Mouse (Mus musculus) megakaryocyte-erythroid progenitor cell, adult 5-6 weeks (primary cell): Measurements from ENCODE around the gene Olfr467. TPM values are rescaled to one million over a fixed set of nuclear protein-coding genes. Genes with fewer than 3 reads are reported as not detected.
A peak's percentile ranks its signal among the peaks of the same experiment; 100 is the strongest.
"Not testable (repeated sequence)": the region's sequence is repeated elsewhere in the genome, so short reads cannot be mapped to it uniquely, and the experiment has no call there.

Experiments used
- ATAC-seq: replicated peaks from 2 replicates; pipeline ENCODE4 v1.8.0; 2016; ENCODE audit warnings: mild to moderate bottlenecking, inconsistent platforms; ENCODE audit not compliant: severe bottlenecking, poor library complexity, low FRiP score, low TSS enrichment
- total RNA-seq, 2 experiments: library from RNA; stranded (forward) in 1 of 2; stranded (reverse) in 1 of 2; fragments of 200-1000, 215-1000 nt in 1 of 2; fragments of >200 nt in 1 of 2; fragmentation: Nextera tagmentation in 1 of 2; gene quantifications; 2 replicates each; pipeline ENCODE4 v1.2.3; 2014 to 2017

Gene Olfr467
- total RNA-seq (2014; fragmentation: Nextera tagmentation) = not detected in 2 replicates
- total RNA-seq (2017) = not detected in 2 replicates

DNA sequence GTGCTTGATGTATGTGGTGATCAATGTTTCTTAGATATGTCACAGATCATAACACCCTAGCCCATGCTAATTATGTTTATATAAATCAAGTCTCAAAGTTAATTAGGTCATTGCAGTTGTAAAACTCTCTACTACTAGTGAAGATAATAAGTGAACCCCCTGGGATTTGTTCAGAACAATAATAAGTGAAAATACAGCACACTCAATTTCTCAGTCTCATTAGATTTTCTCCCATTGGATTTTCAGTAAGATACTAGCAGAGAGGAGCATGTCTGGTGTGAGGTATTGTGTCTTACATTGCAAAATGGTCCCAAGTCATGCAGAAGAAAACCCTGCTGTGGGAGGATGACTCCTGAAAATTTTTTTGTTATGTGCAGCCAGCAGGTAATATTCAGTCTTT lies at the start of gene Olfr467:
Gene Olfr467, plus strand, starts transcription at position 301 of the 400 bp plus-strand sequence.
- ATAC-seq = no peak

DNA sequence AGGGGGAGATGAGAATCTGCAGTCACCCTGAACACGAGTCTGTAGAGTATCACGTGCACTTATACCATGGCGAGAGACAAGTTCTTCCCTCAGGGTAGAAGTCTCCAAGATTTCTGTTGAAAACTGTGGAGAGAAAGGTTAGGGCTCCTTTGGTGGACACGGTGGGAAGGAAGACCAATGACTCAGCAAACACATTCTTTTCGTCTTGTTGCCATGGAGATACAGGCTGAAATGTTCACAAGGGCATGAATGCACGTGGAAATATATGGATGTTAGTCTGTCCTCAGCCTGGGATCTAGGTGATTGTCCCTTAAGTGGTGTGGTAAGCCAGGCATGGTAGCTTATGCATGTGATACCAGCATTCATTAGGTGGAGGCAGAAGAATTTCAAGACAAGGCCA lies 41.3 kb upstream of the Olfr467 start:
- ATAC-seq = no peak

GRCm38 (mm10) chr7:107778216-107778615 lies 33.8 kb upstream of the Olfr467 start:
- ATAC-seq = no peak

DNA sequence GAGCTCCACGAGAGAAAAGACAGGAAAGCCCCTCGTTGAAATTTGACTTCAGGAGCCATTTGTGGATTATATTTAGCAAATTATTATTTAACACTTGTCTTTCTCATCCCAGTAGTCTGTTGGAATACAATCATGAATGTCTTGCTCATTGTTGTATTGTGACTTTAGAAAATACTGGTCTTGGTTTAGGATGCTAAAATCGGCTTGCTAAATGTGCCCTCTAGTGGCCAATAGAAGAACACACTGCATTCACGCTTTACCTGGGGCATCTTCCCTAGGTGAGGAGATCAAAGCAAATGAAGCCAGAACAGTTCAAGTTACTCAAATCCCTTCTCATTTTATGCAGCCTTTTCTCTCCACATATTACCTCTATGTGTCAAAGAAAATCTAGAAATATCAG lies 32.5 kb upstream of the Olfr467 start:
- no peak; the same call in 1 of the 2 replicates for ATAC-seq

DNA sequence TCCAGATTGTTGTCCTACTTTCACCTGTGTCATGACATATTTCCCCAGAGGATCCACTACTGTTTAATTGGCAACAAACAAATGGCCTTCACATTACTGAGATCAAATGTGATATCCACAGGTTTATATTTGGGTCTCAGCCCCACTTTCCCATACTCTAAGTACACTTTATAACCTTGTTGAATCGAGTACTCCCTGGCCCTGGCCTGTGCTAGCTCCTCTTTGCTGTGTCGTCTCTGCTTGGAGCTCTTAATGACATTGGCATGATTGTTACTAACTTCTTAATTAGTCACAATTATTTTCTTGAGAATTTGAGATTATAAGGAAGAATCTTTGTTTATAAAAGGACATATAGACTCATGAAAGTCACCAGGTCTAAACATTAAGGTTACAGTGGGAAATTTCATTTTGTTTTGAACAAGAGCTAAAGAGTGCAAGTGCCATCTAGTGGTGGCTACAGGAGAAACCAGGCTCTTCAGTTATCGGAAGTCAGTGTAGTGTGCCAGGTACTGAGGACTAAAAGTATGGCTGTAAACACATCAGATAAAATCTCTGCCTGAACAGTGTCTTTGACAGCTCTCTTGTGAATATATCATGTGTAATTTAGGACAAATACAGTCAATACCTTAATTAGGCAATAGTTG lies 24.0 kb upstream of the Olfr467 start:
- ATAC-seq = peak; percentile 80

GRCm38 (mm10) chr7:107796500-107796899 lies 15.6 kb upstream of the Olfr467 start:
- no peak for ATAC-seq

GRCm38 (mm10) chr7:107801108-107801507 lies 11.0 kb upstream of the Olfr467 start, which contains the start of gene Ovch2:
TSS of gene Ovch2 (minus strand) at chr7:107801208.
- no peak for ATAC-seq

DNA sequence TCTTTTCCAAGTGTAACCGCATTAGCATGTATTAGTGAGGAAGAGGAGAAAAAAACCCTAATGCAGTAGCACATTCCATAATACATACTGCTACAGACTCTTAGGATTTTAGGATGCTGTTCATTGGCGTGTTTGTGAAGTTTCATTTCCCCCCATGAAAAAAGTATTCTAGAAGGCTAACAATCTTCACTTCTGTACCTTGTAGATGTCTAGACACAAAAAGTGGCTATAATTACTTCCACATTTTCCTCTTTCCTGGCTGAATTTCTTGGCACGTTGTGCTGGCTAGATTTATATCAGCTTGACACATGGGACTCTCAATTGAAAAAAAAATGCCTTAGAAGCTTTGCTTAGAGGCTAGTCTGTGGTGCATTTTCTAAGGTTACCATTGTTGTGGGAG lies 9.9 kb upstream of the Olfr467 start:
- no peak for ATAC-seq

GRCm38 (mm10) chr7:107819442-107819841 lies 7.4 kb downstream of the Olfr467 start:
- no peak for ATAC-seq

GRCm38 (mm10) chr7:107823867-107824266 lies 11.8 kb downstream of the Olfr467 start:
- ATAC-seq = not testable (repeated sequence)

- ATAC-seq = not testable (repeated sequence)
Measured at GRCm38 (mm10) chr7:107825441-107825840, 13.4 kb downstream of the Olfr467 start, which contains the start of gene Olfr469. TSS of gene Olfr469 (minus strand) at chr7:107825541.

DNA sequence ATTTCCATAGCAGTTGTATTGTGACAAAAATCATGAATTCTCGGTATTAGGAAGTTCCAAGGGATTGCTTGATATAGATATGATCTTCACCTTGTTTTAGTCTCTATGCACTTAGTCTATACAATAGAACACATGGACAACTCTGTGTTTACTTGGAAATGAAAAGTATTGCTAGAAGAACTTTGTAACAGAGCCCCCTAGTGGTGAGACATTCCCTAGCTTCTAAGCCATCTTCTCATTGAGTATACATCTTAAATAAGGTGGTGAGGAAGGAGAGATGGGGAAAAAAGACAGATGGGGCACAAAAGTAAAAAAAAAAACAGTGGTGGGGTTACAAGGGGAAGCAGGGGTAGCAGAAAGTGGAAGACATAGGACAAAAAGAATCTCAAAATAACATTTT lies 29.7 kb downstream of the Olfr467 start:
- no peak for ATAC-seq

DNA sequence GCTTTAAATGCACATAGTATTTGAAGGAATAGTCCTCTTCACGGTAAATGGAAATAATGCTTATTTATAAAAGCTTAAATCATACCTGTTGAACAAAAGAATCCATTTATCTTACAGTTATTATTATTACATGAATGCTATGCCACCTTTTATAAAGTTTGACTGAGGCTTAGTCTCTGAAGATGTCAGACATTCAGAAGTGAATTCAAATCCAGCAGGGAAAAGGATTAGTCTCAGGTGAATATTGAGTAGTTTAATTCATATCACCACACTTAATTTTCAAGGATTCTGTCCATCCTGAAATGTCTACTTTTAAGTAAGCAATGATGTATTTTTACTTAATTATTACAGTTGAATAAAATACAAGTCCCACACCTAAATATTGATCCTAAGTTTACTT lies 35.3 kb downstream of the Olfr467 start, which contains the start of gene Olfr470:
Gene Olfr470, minus strand, starts transcription at position 101 of the 400 bp plus-strand sequence.
- not testable (repeated sequence) for ATAC-seq

Other genes with a start within 250 kb of the Olfr467 start
- not detected in 2 replicates for gene Olfml1, start 244.8 kb upstream of the Olfr467 start, total RNA-seq (2014; fragmentation: Nextera tagmentation)
- gene Olfml1, start 244.8 kb upstream of the Olfr467 start, total RNA-seq (2017) = not detected in 2 replicates
- gene Ppfibp2, start 217.1 kb upstream of the Olfr467 start, total RNA-seq (2014; fragmentation: Nextera tagmentation) = 0.66 and 1.5 TPM in 2 replicates
- gene Ppfibp2, start 217.1 kb upstream of the Olfr467 start, total RNA-seq (2017) = 1.0 and 3.6 TPM in 2 replicates
- not detected in 2 replicates for gene 5330417H12Rik, start 187.1 kb upstream of the Olfr467 start, total RNA-seq (2014; fragmentation: Nextera tagmentation)
- gene 5330417H12Rik, start 187.1 kb upstream of the Olfr467 start, total RNA-seq (2017) = not detected in 2 replicates
- not detected in 2 replicates for gene Cyb5r2, start 54.2 kb upstream of the Olfr467 start, total RNA-seq (2014; fragmentation: Nextera tagmentation)
- gene Cyb5r2, start 54.2 kb upstream of the Olfr467 start, total RNA-seq (2017) = not detected in 2 replicates
- not detected in 2 replicates for gene Ovch2, start 11.1 kb upstream of the Olfr467 start, total RNA-seq (2014; fragmentation: Nextera tagmentation)
- gene Ovch2, start 11.1 kb upstream of the Olfr467 start, total RNA-seq (2017) = not detected in 2 replicates
- gene Olfr469, start 13.3 kb downstream of the Olfr467 start, total RNA-seq (2014; fragmentation: Nextera tagmentation) = not detected in 2 replicates
- gene Olfr469, start 13.3 kb downstream of the Olfr467 start, total RNA-seq (2017) = not detected in 2 replicates
- gene Olfr470, start 35.2 kb downstream of the Olfr467 start, total RNA-seq (2014; fragmentation: Nextera tagmentation) = not detected in 2 replicates
- gene Olfr470, start 35.2 kb downstream of the Olfr467 start, total RNA-seq (2017) = not detected in 2 replicates
- gene Olfr472, start 85.6 kb downstream of the Olfr467 start, total RNA-seq (2014; fragmentation: Nextera tagmentation) = not detected in 2 replicates
- not detected in 2 replicates for gene Olfr472, start 85.6 kb downstream of the Olfr467 start, total RNA-seq (2017)
- not detected in 2 replicates for gene Olfr473, start 118.2 kb downstream of the Olfr467 start, total RNA-seq (2014; fragmentation: Nextera tagmentation)
- not detected in 2 replicates for gene Olfr473, start 118.2 kb downstream of the Olfr467 start, total RNA-seq (2017)
- gene Olfr474, start 142.4 kb downstream of the Olfr467 start, total RNA-seq (2014; fragmentation: Nextera tagmentation) = not detected in 2 replicates
- gene Olfr474, start 142.4 kb downstream of the Olfr467 start, total RNA-seq (2017) = not detected in 2 replicates
- not detected in 2 replicates for gene Olfr476, start 152.5 kb downstream of the Olfr467 start, total RNA-seq (2014; fragmentation: Nextera tagmentation)
- gene Olfr476, start 152.5 kb downstream of the Olfr467 start, total RNA-seq (2017) = not detected in 2 replicates
- gene Olfr477, start 174.4 kb downstream of the Olfr467 start, total RNA-seq (2014; fragmentation: Nextera tagmentation) = not detected in 2 replicates
- gene Olfr477, start 174.4 kb downstream of the Olfr467 start, total RNA-seq (2017) = not detected in 2 replicates
- gene Olfr478, start 221.7 kb downstream of the Olfr467 start, total RNA-seq (2014; fragmentation: Nextera tagmentation) = not detected in 2 replicates
- not detected in 2 replicates for gene Olfr478, start 221.7 kb downstream of the Olfr467 start, total RNA-seq (2017)
- not detected in 2 replicates for gene Olfr479, start 238.4 kb downstream of the Olfr467 start, total RNA-seq (2014; fragmentation: Nextera tagmentation)
- not detected in 2 replicates for gene Olfr479, start 238.4 kb downstream of the Olfr467 start, total RNA-seq (2017)